Mouse (Mus musculus) left cerebral cortex, postnatal 10 days (tissue): ENCODE results near the gene Gm20388. TPM values are rescaled to one million over a fixed set of nuclear protein-coding genes. Genes with fewer than 3 reads are reported as not detected.

Source experiments
- DNase-seq, 2 experiments: peaks; one replicate each; pipeline ENCODE4 v3.0.0; 2021 to 2022; ENCODE audit warnings: low spot score in 2 of 2, mixed read lengths in 1 of 2; ENCODE audit errors: extremely low spot score in 1 of 2
- intact Hi-C: fragments of 180-260 bp; cut with DNase I; formaldehyde crosslinking; loops from one replicate; pipeline ENCODE4 v1.15.1; 2025
- total RNA-seq, 2 experiments: library from RNA; stranded (reverse); gene quantifications; 2 replicates each; pipeline ENCODE4 v1.2.3; 2021

The Gm20388 gene
- total RNA-seq, 2 experiments from 2014 or later = 4.4 to 9.0 TPM

DNA sequence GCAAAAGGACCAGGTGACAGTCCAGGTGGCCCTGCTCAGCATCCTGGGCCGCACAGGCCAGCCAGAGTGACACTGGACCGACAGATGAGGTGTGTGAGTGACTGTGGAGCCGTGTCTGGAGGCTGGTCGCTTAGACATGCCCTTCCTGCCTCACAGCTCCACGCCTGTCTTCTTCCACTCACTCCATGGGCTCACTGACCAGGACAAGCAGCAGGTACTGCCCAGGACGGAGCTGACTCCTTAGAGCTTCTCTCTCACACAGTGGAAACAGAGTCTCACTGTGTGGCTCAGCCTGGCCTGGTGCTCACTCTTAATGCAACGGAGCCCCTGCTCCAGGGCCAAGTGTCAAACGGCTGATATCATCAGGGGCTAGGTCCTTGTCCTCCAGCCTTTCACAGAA, 1884.8 kb downstream of the Gm20388 start:
- intact Hi-C loops = no loop called here
- DNase-seq = no peak

GRCm38 (mm10) chr8:121796406-121796805, 1885.8 kb downstream of the Gm20388 start:
- intact Hi-C loops = no loop called here
- no peak for DNase-seq

DNA sequence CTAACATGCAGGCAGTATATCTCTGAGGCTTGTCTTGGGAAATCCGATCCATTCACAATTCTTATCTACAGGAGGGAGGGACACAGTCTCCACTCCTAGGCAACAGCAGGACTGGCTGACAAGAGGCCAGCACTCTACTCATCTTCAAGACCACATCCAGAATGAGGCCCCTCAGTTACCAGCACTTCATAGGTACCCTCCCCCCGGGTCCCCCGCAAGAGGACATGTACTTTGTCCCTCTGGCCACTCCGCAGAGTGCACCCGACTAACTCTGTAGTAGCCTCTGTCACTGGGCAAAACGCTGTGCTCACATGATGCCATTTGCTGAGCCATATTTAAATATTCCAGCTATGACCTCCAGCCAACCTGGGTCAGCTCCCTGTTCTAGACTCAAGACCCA, 1887.8 kb downstream of the Gm20388 start:
- DNase-seq = no peak
- intact Hi-C loops = no loop called here

DNA sequence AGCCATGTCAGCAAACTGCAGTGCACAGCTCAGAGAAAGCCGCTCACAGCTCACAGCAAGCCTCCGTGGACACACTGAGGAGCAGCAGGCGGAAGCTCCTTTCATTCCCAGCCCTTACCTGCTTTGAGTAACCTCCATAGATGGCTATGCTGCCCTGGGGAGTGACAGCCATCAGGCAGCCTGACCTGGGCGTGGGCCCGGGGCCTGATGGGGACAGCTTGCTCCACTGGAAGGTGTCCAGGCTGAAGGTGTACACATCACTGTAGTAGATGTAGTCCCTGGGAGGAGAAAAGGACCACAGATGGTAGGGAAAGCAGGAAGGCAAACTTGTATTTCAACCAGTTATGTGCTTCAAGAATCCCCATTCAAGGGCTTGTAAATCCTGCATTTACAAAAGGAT, 1894.2 kb downstream of the Gm20388 start:
- intact Hi-C loops = no loop called here
- DNase-seq = no peak

DNA sequence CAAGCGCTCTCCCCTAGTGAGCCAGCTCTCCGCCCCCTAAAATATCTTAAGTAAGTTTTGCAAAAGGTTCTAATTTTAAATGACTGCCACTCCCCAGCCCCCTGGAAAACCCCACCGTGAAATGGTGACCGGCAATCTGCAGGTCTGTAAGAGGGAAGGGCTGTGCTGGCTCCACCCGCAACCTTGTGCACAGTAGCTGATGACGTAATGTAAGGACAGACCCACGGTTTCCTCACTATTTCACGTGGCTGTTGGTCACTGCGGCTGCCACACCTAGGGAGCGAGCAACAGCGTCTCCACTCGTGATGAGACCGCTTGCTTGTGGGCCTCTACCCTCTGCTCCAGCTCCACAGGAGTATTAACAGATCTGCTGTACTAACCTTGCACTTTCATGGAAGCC, 1895.5 kb downstream of the Gm20388 start:
- no peak for DNase-seq
- intact Hi-C loops = no loop called here

DNA sequence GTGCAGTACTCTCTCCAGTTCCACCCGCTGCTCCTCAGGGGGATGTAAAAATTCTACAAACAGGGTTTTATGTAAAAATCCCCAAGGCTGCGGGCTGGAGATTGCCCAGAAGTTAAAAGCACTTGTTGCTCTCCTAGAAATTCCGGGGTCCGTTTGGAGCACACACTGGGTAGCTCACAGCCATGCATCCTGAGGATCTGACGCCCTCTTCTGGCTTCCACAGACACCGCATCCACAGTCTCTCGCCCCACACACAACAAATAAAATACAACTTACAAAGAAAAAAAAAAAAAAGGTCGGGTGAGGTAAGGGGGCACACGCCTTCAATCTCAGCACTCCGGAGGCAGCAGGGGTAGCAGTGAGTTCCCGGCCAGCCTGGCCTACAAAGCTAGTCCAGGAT, 1897.4 kb downstream of the Gm20388 start:
- intact Hi-C loops = no loop called here
- DNase-seq = no peak

DNA sequence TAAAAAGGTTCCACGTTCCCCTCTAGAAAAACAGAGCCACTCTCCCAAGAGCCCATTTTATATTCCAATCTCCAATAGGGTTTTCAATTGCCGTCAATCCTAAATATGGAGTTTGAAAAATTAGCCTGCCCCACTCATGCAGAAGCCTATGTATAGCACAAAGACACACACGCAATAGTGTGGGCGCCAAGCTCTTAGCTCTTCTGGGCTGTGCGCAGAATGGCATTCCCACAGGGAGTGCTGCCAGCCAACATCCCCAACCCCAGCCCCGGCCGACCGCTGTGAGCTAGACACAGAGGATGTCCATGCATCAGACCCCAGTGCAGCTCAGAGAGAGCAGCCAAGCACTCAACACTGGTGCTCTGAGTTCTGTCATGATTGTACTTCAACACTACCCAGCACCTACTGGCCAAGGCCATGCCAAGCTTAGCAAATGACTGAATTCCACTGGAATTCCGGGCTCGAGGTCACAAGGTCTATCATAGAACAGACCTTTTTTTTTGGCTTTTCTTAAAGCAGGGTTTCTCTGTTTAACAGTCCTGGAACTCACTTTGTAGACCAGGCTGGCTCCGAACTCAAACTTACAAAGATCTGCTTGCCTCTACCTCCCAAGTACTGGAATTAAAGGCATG, 1899.0 kb downstream of the Gm20388 start:
- intact Hi-C loops = loop anchor here (10.0 kb wide), 1 partner anchor 205 kb away; no protein-coding TSS in a partner anchor
- peak in 1 of 2 experiments; percentile 53 for DNase-seq

GRCm38 (mm10) chr8:121811502-121811901, 1900.9 kb downstream of the Gm20388 start:
- intact Hi-C loops = loop anchor here (10.0 kb wide), 1 partner anchor 207 kb away; no protein-coding TSS in a partner anchor
- no peak for DNase-seq

- no peak for DNase-seq
- intact Hi-C loops = loop anchor here (10.0 kb wide), 1 partner anchor 207 kb away; no protein-coding TSS in a partner anchor
These were observed 1901.4 kb downstream of the Gm20388 start for GRCm38 (mm10) chr8:121811931-121812570.

- intact Hi-C loops = loop anchor here (10.0 kb wide), 1 partner anchor 213 kb away; no protein-coding TSS in a partner anchor
- DNase-seq = peak in 1 of 2 experiments; percentile 31
These were observed 1907.6 kb downstream of the Gm20388 start for GRCm38 (mm10) chr8:121818226-121818625.

- no peak for DNase-seq
- intact Hi-C loops = no loop called here
These were observed 1910.2 kb downstream of the Gm20388 start for GRCm38 (mm10) chr8:121820840-121821239.

DNA sequence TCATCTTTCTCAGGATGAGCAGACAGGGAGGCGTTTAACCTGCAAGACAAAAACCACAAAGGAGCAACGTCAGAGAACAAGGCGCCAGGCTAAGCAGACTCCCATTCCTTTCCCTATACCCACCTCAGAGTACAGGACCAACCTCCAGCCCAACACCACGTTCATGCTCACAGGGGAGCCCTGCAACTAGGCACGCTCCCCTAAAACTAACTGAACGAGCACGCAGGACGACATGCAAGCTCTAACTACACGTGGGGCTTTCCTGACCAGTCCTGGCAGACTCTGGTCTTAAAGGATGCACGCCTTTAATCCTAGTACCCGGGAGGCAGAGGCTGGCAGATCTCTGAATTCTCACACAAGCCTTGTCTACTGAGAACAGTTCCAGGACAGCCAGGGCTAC, 1910.7 kb downstream of the Gm20388 start:
- DNase-seq = no peak
- intact Hi-C loops = no loop called here

- DNase-seq = no peak
- intact Hi-C loops = no loop called here
These were observed 1911.1 kb downstream of the Gm20388 start for GRCm38 (mm10) chr8:121821770-121822169.

DNA sequence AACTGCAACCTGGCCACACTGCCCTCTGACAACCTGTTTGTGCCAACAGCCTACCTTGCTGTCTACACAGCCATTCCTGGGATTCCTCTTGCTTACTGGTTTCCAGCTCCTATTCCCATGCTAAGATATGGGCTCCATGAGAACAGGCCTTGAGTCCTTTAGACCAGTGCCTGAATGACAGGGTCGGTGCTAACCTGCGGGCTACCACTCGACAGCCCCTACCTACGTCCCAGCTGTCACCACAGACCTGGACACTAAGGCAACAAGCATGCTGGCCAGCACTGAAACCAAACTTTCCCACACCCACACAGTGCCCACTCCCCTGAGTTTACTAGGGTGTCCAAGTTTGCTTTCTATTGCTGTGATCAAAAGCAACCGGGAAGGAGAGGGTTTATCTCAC, 1917.1 kb downstream of the Gm20388 start:
- DNase-seq = no peak
- intact Hi-C loops = loop anchor here (5.0 kb wide), 1 partner anchor 110 kb away; no protein-coding TSS in a partner anchor

DNA sequence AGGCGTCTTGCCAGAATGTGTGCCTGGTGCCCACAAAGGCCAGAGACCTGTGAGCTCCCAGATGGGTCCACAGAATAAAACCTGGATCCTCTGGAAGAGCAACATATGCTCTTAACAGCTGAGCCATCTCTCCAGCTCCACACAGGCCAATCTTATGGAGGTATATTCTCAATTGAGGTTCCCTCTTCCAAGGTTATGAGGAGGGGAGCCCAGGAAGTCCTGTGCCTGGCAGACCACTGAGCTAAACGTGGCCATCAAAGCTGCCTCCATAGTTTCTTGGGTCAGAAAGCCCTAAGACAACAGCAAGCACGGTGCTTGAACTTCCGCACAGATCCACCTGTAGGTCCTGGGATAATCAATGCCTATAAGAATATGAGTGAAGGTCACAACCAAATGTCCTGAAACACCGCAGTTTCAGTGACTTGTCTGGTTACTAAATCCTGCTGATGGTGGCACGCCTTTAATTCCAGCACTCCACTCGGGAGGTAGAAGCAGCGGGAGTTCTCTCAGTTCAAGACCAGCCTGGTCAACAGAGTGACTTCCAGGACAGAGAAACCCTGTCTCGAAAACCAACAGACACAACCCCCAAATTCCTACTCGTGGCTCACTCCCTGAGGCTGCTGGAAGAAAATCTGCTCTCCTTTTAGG, 1917.9 kb downstream of the Gm20388 start:
- intact Hi-C loops = loop anchor here (5.0 kb wide), 1 partner anchor 111 kb away; no protein-coding TSS in a partner anchor
- peak in 1 of 2 experiments; percentile 15 for DNase-seq

DNA sequence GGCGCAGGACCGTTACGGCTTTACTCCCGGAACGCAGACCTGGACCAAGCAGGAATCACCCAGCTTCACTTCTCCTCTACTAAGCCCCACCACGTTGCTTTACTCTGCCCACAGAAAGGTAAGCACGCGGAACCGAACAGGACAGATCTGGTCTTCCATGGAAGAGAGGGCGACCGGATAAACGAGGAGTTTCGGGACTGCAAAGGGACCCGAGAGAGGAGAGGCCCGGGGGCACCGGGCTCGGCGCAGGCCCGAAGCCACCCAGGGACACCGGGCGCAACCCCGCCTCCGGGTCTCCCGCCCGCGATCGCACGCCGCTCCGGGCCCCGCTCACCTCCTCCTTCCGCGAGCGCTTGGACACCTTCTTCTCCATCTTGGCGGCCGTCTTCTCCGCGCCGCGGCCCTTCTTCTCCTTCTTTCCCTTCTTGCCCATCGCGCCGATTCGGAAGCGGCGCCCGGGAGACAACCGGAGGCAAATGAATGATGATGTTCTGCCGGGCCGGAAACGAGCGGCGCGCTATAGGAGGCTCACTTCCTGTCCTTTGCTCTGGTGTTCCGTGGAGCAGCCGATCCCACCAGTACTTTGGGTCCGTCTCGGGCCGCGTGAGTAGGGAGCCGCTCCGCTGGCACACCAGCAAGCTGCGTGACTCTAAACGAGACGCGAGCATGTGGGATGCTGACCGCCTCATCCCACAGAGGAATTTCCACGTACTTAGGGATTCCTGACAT, 1918.6 kb downstream of the Gm20388 start, which contains the start of gene Klhdc4:
Gene Klhdc4, minus strand, starts transcription at position 522 of the 729 bp plus-strand sequence.
- intact Hi-C loops = loop anchor here (5.0 kb wide), 1 partner anchor 112 kb away; no protein-coding TSS in a partner anchor
- peak; percentile 89 to 90 for DNase-seq

GRCm38 (mm10) chr8:121829777-121830362, 1919.2 kb downstream of the Gm20388 start:
- peak in 1 of 2 experiments; percentile 46 for DNase-seq
- intact Hi-C loops = loop anchor here (5.0 kb wide), 1 partner anchor 113 kb away; no protein-coding TSS in a partner anchor

DNA sequence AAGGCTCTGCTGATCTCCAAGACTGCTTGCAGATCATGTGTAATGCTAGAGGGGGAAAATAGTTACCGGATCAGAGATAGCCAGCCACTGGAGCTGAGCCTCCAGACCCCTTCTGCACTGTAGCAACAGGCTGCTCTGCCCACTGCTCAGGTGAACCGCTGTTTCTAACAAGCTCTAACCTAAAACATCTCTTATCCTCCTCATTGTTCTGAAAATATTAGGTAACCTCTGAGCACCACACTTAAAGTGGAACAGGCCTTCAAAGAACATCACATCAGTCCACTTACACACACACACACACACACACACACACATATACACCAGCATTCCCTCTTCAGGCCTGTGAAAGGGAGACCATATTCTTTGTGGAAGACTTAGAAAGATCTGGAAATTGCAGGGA, 1921.4 kb downstream of the Gm20388 start:
- no peak for DNase-seq
- intact Hi-C loops = no loop called here
